Mouse (Mus musculus) stomach, embryonic 16.5 days (tissue): ENCODE measurements at regions not wholly inside any gene's neighbourhood (a gene's known extent, or its start where the extent isn't known, plus 50 kb on each side); places are given as distances from the start of the nearest gene placed in this dataset.

Experiments
- ATAC-seq: fragments of 200-750 bp; cut with Nextera tagmentation; 2 replicates; pipeline ENCODE4 v1.8.0; 2017; ENCODE audit warnings: moderate number of reproducible peaks, moderate TSS enrichment; ENCODE audit not compliant: insufficient read depth, low FRiP score
- H3K27ac ChIP-seq: fragments of 300-500 bp; sonication (generic); 2 replicates; pipeline ENCODE4 v1.5.1; 2014; ENCODE audit warnings: low read length
- H3K27me3 ChIP-seq: fragments of 300-500 bp; sonication (generic); 2 replicates; pipeline ENCODE4 v1.6.1; 2014; ENCODE audit warnings: low read length, control low read depth, mixed read lengths; ENCODE audit not compliant: control insufficient read depth, insufficient read depth
- H3K36me3 ChIP-seq: fragments of 300-500 bp; sonication (generic); 2 replicates; pipeline ENCODE4 v1.6.1; 2014; ENCODE audit warnings: low read length; ENCODE audit not compliant: control insufficient read depth, insufficient read depth
- H3K4me1 ChIP-seq: fragments of 300-500 bp; sonication (generic); 2 replicates; pipeline ENCODE4 v1.6.1; 2014; ENCODE audit warnings: low read length, control low read depth, mixed read lengths; ENCODE audit not compliant: control insufficient read depth, insufficient read depth
- H3K4me2 ChIP-seq: fragments of 300-500 bp; sonication (generic); 2 replicates; pipeline ENCODE4 v1.6.1; 2014; ENCODE audit warnings: low read depth, low read length, mixed read lengths
- H3K4me3 ChIP-seq: fragments of 300-500 bp; sonication (generic); replicated peaks from 2 replicates; pipeline ENCODE4 v1.5.1; 2014; ENCODE audit warnings: mild to moderate bottlenecking, low read length
- H3K9ac ChIP-seq: fragments of 300-500 bp; sonication (generic); 2 replicates; pipeline ENCODE4 v1.6.1; 2014; ENCODE audit warnings: low read length
- H3K9me3 ChIP-seq: fragments of 300-500 bp; sonication (generic); replicated peaks from 2 replicates; pipeline ENCODE4 v1.6.1; 2016; ENCODE audit warnings: low read length, control low read depth; ENCODE audit not compliant: control insufficient read depth
- WGBS: fragments of 180-500 bp; shearing (Covaris S2); extraction: QIAGEN DNeasy Blood & Tissue Kit; methylation state at CpG from one replicate; pipeline ENCODE4 v1.1.7; 2014; 5-methylcytosine and 5-hydroxymethylcytosine counted together

- H3K4me1 ChIP-seq: 0 out of 2 replicates have a peak, but pooled peaks cover 3% of the 10 kb centered on the region
- H3K36me3 ChIP-seq: no peaks in the 10 kb centered on the region
- H3K4me3 ChIP-seq: no peak overlapping the region
- no peak overlapping the region for H3K9ac ChIP-seq
- H3K27me3 ChIP-seq: no peaks in the 10 kb centered on the region
- H3K9me3 ChIP-seq: no peaks in the 10 kb centered on the region
- no peak overlapping the region for H3K27ac ChIP-seq
- no peak overlapping the region for H3K4me2 ChIP-seq
- WGBS: 31% methylated on average over 4 of the region's 4 CpGs
- ATAC-seq: no peak
These were observed 305.9 kb downstream of the Agtpbp1 start for GRCm38 (mm10) chr13:59279136-59279535.

DNA sequence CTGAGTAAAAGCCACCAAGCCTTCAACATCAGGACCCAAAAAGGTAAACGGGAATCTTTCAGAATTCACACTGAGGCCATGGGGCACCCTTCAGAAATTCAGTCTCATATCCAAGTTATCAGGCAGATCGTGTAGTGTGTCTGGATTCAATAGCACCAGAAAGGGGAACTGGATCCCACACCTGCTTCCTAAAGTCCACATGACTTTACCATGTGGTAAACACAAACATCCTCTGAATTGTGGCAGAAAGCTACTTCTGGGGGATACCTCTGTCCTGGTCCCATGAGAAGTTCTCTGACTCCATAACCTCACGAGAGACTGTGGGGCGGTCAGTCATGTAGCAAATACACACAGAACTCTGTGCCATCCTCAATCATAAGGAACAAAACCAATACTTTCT, 313.4 kb downstream of the Agtpbp1 start:
- no peak overlapping the region for H3K27ac ChIP-seq

GRCm38 (mm10) chr13:59266854-59267253, 318.2 kb downstream of the Agtpbp1 start:
- Histone ChIP-seq H3K36me3 (no peaks in the 10 kb centered on the region), H3K4me2 (no peak overlapping the region), H3K4me1 (no peaks in the 10 kb centered on the region), H3K27me3 (no peaks in the 10 kb centered on the region), H3K27ac (no peak overlapping the region), H3K9me3 (no peaks in the 10 kb centered on the region), H3K9ac (no peak overlapping the region), H3K4me3 (no peak overlapping the region)
- WGBS: 68% methylated on average over 4 of the region's 4 CpGs
- ATAC-seq: no peak

More for the DNA sequence above, 313.4 kb downstream of the Agtpbp1 start:
- no peaks in the 10 kb centered on the region for H3K9me3 ChIP-seq
- no peaks in the 10 kb centered on the region for H3K4me1 ChIP-seq
- H3K4me2 ChIP-seq: no peak overlapping the region
- H3K27me3 ChIP-seq: no peaks in the 10 kb centered on the region
- no peak overlapping the region for H3K9ac ChIP-seq
- no peak for ATAC-seq
- no peak overlapping the region for H3K4me3 ChIP-seq
- no peaks in the 10 kb centered on the region for H3K36me3 ChIP-seq
- WGBS: 83% methylated on average over 4 of the region's 4 CpGs

- H3K4me3 ChIP-seq: no peak overlapping the region
These were observed 320.9 kb downstream of the Agtpbp1 start for GRCm38 (mm10) chr13:59264126-59264525.

DNA sequence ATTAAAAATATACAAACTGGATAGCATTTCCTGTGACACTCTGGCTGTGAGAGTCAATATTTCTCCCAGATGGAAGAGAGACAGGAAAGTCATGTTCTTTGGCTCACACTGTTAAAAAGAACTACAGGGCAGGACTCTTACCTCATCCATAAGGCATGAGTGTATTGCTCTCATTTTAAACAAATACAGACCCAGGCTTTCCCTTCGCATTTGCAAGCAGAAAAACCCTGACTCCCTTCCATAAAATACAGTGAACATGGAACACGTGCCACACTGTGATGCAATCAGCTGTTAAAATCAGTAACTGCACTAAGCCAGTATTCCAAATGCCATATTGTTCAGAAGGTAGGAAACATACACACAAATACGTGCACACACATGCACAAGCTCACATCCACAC, 323.1 kb downstream of the Agtpbp1 start:
- H3K36me3 ChIP-seq: no peaks in the 10 kb centered on the region
- H3K27ac ChIP-seq: no peak overlapping the region
- peaks cover 3% of the 10 kb centered on the region; the same call in 1 of the 2 replicates for H3K4me1 ChIP-seq
- no peaks in the 10 kb centered on the region for H3K27me3 ChIP-seq
- H3K4me2 ChIP-seq: no peak overlapping the region
- no peak overlapping the region for H3K4me3 ChIP-seq
- no peak overlapping the region for H3K9ac ChIP-seq
- no peaks in the 10 kb centered on the region for H3K9me3 ChIP-seq
- 48% methylated on average over 3 of the region's 3 CpGs for WGBS
- peak; percentile 64; the same call in 1 of the 2 replicates for ATAC-seq

More at GRCm38 (mm10) chr13:59264126-59264525, 320.9 kb downstream of the Agtpbp1 start:
- Histone ChIP-seq H3K4me2 (no peak overlapping the region), H3K36me3 (no peaks in the 10 kb centered on the region), H3K27me3 (no peaks in the 10 kb centered on the region), H3K9ac (no peak overlapping the region), H3K9me3 (no peaks in the 10 kb centered on the region), H3K4me1 (peaks cover 3% of the 10 kb centered on the region; the same call in 1 of the 2 replicates), H3K27ac (no peak overlapping the region)
- 77% methylated on average over 11 of the region's 11 CpGs for WGBS
- ATAC-seq: no peak

DNA sequence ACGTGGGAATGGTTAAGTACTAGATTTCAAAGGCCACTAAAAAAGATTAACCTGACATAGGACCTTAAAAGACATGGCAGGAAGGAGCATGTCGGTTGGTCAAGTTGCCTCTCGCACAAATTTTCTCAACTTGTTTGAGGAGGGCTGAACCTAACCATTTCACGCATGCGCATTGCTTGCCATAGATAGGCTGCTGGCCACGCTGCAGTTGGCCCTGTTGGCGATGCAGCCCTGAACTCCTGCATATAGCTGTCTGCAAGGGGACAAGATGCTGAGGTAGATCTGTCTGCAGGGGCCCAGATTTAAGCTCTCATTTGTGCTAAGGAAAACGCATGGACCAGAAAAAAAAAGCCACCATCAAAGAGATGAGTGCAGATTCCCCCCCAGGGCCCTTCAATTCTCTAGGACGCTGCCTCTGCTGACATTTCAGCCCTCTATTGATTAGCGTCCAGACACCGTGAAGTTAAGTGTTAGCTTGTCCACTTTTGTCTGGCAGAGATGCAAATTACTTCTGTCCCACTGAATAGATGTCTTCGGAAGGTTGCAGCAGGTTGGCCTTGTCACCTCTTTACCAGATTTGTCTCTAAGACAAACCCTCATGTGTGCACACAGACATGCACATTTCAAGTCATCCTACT, 329.1 kb downstream of the Agtpbp1 start:
- Histone ChIP-seq H3K4me2 (no peak overlapping the region), H3K27ac (no peak overlapping the region), H3K36me3 (no peaks in the 10 kb centered on the region), H3K9me3 (no peaks in the 10 kb centered on the region), H3K9ac (no peak overlapping the region), H3K27me3 (no peaks in the 10 kb centered on the region), H3K4me3 (no peak overlapping the region), H3K4me1 (no peaks in the 10 kb centered on the region)
- no peak for ATAC-seq
- 81% methylated on average over 12 of the region's 12 CpGs for WGBS

DNA sequence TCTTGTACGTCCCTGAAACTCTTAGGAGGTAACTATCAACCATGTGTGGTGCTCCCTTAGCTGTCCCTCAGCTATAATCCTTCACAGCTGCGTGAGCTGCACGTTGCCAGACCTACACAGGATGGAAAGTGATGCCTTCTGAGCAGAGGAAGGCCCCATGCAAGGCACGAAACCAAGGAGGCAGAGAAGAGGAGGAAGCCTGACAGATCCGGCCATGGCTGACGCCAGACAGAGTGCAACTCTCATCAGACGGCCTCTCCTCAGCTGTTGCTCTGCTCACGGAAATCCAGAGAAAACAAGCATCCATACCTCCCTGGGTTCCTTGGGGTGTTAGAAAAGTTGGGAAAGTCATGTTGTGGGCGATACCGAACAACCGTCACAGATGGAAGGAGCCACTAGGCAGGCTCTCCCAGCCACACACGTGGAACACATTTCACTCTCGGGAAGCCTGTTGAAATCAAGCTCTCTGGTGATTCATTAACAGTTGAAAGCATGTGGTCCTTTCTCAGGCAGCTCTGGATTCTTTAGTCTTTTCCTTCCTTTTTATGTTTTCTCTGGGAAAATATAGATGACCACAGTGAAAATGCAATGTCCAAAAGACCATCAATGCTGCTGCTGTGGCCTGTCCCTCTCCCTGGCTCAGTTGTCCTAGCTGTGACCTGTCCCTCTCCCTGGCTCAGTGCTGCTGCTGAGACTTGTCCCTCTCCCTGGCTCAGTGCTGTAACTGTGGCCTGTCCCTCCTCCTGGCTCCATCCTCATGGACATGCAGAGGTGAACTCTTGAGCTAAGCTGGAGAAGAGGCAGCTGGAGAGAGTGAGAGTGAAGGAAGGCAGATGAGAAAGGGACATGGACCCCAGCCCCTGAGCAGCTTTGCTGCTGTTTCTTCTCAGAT, 331.1 kb downstream of the Agtpbp1 start:
- 59% methylated on average over 13 of the region's 13 CpGs for whole genome bisulfite sequencing
- no peaks in the 10 kb centered on the region for H3K36me3 ChIP-seq
- no peaks in the 10 kb centered on the region for H3K9me3 ChIP-seq
- no peak overlapping the region; the same call in 1 of the 2 replicates for H3K27ac ChIP-seq
- no peak overlapping the region for H3K4me3 ChIP-seq
- H3K27me3 ChIP-seq: no peaks in the 10 kb centered on the region
- no peak overlapping the region for H3K4me2 ChIP-seq
- no peak overlapping the region for H3K9ac ChIP-seq
- no peaks in the 10 kb centered on the region for H3K4me1 ChIP-seq
- 0 out of 2 replicates have a peak, but pooled peaks have one; percentile 21 for ATAC-seq

DNA sequence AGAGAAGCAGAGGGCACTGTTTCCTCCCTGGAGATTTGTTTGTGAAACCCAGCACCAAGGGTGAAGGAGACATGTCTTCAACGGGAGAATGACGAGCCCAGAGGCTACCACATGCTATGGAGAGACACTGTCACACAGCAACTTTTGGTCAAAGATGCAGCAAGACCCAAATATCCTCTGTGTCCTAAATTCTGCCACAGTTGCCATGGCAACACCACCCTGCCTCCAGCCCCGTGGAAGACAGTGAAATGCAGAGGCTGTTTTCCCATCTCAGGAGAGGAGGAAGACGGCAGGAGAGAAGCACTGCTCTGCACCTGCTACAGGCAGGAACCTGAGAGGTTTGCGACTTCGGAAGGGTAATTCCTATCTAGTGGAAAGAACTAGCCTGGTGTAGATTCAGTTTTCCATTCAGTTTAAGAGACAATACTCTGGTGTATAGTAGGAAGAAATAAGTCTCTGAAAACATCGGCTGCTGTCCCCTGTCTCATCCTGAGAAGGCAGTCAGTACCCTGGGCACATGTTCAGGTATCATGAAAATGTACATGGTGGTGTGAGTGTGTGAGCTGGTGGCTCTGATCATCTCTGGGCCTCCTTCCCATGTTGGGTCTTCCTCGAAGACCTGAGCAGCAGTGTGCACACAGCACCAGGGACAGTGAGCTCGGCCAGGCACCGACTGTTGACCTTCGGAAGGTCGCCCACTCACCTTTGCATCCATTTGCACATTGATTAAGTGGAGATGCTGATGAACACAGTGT, 333.6 kb downstream of the Agtpbp1 start:
- no peak for ATAC-seq
- WGBS: 59% methylated on average over 12 of the region's 12 CpGs
- Histone ChIP-seq H3K4me1 (no peaks in the 10 kb centered on the region), H3K4me3 (no peak overlapping the region), H3K9me3 (no peaks in the 10 kb centered on the region), H3K4me2 (no peak overlapping the region), H3K9ac (no peak overlapping the region), H3K27me3 (no peaks in the 10 kb centered on the region), H3K36me3 (no peaks in the 10 kb centered on the region), H3K27ac (no peak overlapping the region)
